Mouse (Mus musculus) CH12.LX (cell line): Measurements from ENCODE around the gene Zfp36l1.
A peak's percentile ranks its signal among the peaks of the same experiment; 100 is the strongest.

ENCODE experiments used
- CTCF ChIP-seq, 2 experiments: IDR thresholded peaks in 1 of 2; conservative IDR thresholded peaks in 1 of 2; 2 replicates each; pipeline ENCODE4 v1.5.1; 2011 to 2012; ENCODE audit warnings: low read depth in 2 of 2, low read length in 2 of 2, improper control_type of control experiment in 1 of 2, inconsistent platforms in 1 of 2, mild to moderate bottlenecking in 1 of 2, moderate library complexity in 1 of 2
- EP300 ChIP-seq: IDR thresholded peaks from 2 replicates; pipeline ENCODE4 v1.6.1; 2011; ENCODE audit warnings: low read length, improper control_type of control experiment
- MAX ChIP-seq: IDR thresholded peaks from 2 replicates; pipeline ENCODE4 v1.6.1; 2011; ENCODE audit warnings: low read length, improper control_type of control experiment
- USF1 ChIP-seq: IDR thresholded peaks from 2 replicates; pipeline ENCODE4 v1.6.1; 2014; ENCODE audit warnings: low read depth, mild to moderate bottlenecking, inconsistent platforms, low read length, improper control_type of control experiment

- TF ChIP-seq USF1 (no peak), CTCF (conservative IDR thresholded peaks at IDR 0.05 in 1 of 2, IDR thresholded peaks at IDR 0.05 in 1 of 2; ENCODE audit: low read depth in 2 of 2, low read length in 2 of 2) (no peak), EP300 (peak; percentile 38; the same call in 1 of the 2 replicates), MAX (no peak)
Measured at GRCm38 (mm10) chr12:80059773-80060328, 53.0 kb downstream of the Zfp36l1 start.
